Mouse (Mus musculus) MEL (cell line): ENCODE measurements at regions not wholly inside any gene's neighbourhood (a gene's known extent, or its start where the extent isn't known, plus 50 kb on each side); places are given as distances from the start of the nearest gene placed in this dataset.

Experiments
- DNase-seq: peaks from one replicate; pipeline ENCODE4 v3.0.0; 2011; ENCODE audit warnings: low read depth, low spot score
- H3K27ac ChIP-seq: 2 replicates; pipeline ENCODE4 v1.5.1; 2012; ENCODE audit warnings: low read depth, mild to moderate bottlenecking, control low read depth, low read length, moderate library complexity; ENCODE audit not compliant: control insufficient read depth
- H3K27me3 ChIP-seq, 2 experiments: fragments of 150-350 bp in 1 of 2; sonication (generic) in 1 of 2; 2 replicates each; pipeline ENCODE4 v1.6.1; 2012; ENCODE audit warnings: low read length in 2 of 2, mild to moderate bottlenecking in 2 of 2, improper control_type of control experiment in 1 of 2, moderate library complexity in 1 of 2; ENCODE audit not compliant: insufficient read depth in 2 of 2, control insufficient read depth in 1 of 2
- H3K36me3 ChIP-seq, 2 experiments: 2 replicates each; pipeline ENCODE4 v1.6.1; 2012 to 2014; ENCODE audit warnings: low read length in 2 of 2, improper control_type of control experiment in 1 of 2, inconsistent platforms in 1 of 2, mild to moderate bottlenecking in 1 of 2; ENCODE audit not compliant: insufficient read depth in 2 of 2, control insufficient read depth in 1 of 2
- H3K4me1 ChIP-seq, 2 experiments: fragments of 150-350 bp in 1 of 2; sonication (generic) in 1 of 2; 2 replicates each; pipeline ENCODE4 v1.6.1; 2012; ENCODE audit warnings: low read length in 2 of 2, improper control_type of control experiment in 1 of 2, mild to moderate bottlenecking in 1 of 2; ENCODE audit not compliant: insufficient read depth in 2 of 2, control insufficient read depth in 1 of 2
- H3K4me3 ChIP-seq, 2 experiments: fragments of 150-350 bp in 1 of 2; sonication (generic) in 1 of 2; 2 replicates each; pipeline ENCODE4 v1.5.1; 2012; ENCODE audit warnings: low read depth in 2 of 2, low read length in 2 of 2, mild to moderate bottlenecking in 2 of 2, moderate library complexity in 2 of 2, control low read depth in 1 of 2, improper control_type of control experiment in 1 of 2; ENCODE audit not compliant: control insufficient read depth in 1 of 2, insufficient read depth in 1 of 2
- H3K79me2 ChIP-seq: 2 replicates; pipeline ENCODE4 v1.6.1; 2012; ENCODE audit warnings: mild to moderate bottlenecking, low read length, moderate library complexity; ENCODE audit not compliant: control insufficient read depth, poor library complexity, insufficient read depth
- H3K9ac ChIP-seq: 2 replicates; pipeline ENCODE4 v1.6.1; 2012; ENCODE audit warnings: low read depth, mild to moderate bottlenecking, control low read depth, low read length, moderate library complexity; ENCODE audit not compliant: control insufficient read depth, poor library complexity, severe bottlenecking
- H3K9me3 ChIP-seq: fragments of 150-350 bp; sonication (generic); replicated peaks from 2 replicates; pipeline ENCODE4 v1.6.1; 2012; ENCODE audit warnings: mild to moderate bottlenecking, low read length, improper control_type of control experiment, moderate library complexity; ENCODE audit not compliant: insufficient read depth
- CHD2 ChIP-seq: IDR thresholded peaks from 2 replicates; pipeline ENCODE4 v1.6.1; 2011; ENCODE audit warnings: low read length, improper control_type of control experiment
- CTCF ChIP-seq, 3 experiments: IDR thresholded peaks in 2 of 3; conservative IDR thresholded peaks in 1 of 3; 2 replicates each; pipeline ENCODE4 v1.5.1; 2011 to 2012; ENCODE audit warnings: low read length in 3 of 3, low read depth in 2 of 3, mild to moderate bottlenecking in 2 of 3, improper control_type of control experiment in 1 of 3, inconsistent platforms in 1 of 3, mixed read lengths in 1 of 3, moderate library complexity in 1 of 3; ENCODE audit not compliant: control insufficient read depth in 1 of 3, insufficient read depth in 1 of 3, poor library complexity in 1 of 3, severe bottlenecking in 1 of 3
- E2F4 ChIP-seq: IDR thresholded peaks from 2 replicates; pipeline ENCODE4 v1.6.1; 2011; ENCODE audit warnings: low read depth, low read length, improper control_type of control experiment, borderline replicate concordance
- ETS1 ChIP-seq: IDR thresholded peaks from 2 replicates; pipeline ENCODE4 v1.6.1; 2012; ENCODE audit warnings: low read depth, mild to moderate bottlenecking, inconsistent platforms, low read length, improper control_type of control experiment, moderate library complexity
- GABPA ChIP-seq: IDR thresholded peaks from 2 replicates; pipeline ENCODE4 v1.6.1; 2012; ENCODE audit warnings: low read depth, mild to moderate bottlenecking, inconsistent platforms, low read length, improper control_type of control experiment, moderate library complexity
- GATA1 ChIP-seq: IDR thresholded peaks from 2 replicates; pipeline ENCODE4 v1.6.1; 2011; ENCODE audit warnings: low read depth, low read length, improper control_type of control experiment
- MAZ ChIP-seq: IDR thresholded peaks from 2 replicates; pipeline ENCODE4 v1.6.1; 2012; ENCODE audit warnings: low read depth, mild to moderate bottlenecking, inconsistent platforms, low read length, improper control_type of control experiment
- MXI1 ChIP-seq: IDR thresholded peaks from 2 replicates; pipeline ENCODE4 v1.6.1; 2011; ENCODE audit warnings: mild to moderate bottlenecking, low read depth, low read length, improper control_type of control experiment
- MYB ChIP-seq: IDR thresholded peaks from 2 replicates; pipeline ENCODE4 v1.6.1; 2011; ENCODE audit warnings: mild to moderate bottlenecking, low read depth, low read length, improper control_type of control experiment
- POLR2A ChIP-seq, 2 experiments: IDR thresholded peaks; 2 replicates each; pipeline ENCODE4 v1.6.1; 2011 to 2012; ENCODE audit warnings: low read length in 2 of 2, mild to moderate bottlenecking in 2 of 2, control low read depth in 1 of 2, improper control_type of control experiment in 1 of 2, low read depth in 1 of 2, moderate library complexity in 1 of 2; ENCODE audit not compliant: control insufficient read depth in 1 of 2, insufficient read depth in 1 of 2, poor library complexity in 1 of 2
- POLR2AphosphoS5 ChIP-seq: IDR thresholded peaks from 2 replicates; pipeline ENCODE4 v1.6.1; 2012; ENCODE audit warnings: low read depth, borderline replicate concordance, mild to moderate bottlenecking, inconsistent platforms, low read length, moderate library complexity, mixed read lengths
- RAD21 ChIP-seq: IDR thresholded peaks from 2 replicates; pipeline ENCODE4 v1.6.1; 2011; ENCODE audit warnings: mild to moderate bottlenecking, low read depth, low read length, improper control_type of control experiment
- SMC3 ChIP-seq: IDR thresholded peaks from 2 replicates; pipeline ENCODE4 v1.6.1; 2011; ENCODE audit warnings: low read depth, low read length, improper control_type of control experiment
- TAL1 ChIP-seq: IDR thresholded peaks from 2 replicates; pipeline ENCODE4 v1.6.1; 2012; ENCODE audit warnings: mild to moderate bottlenecking, inconsistent platforms, low read length, moderate library complexity, mixed read lengths
- TCF12 ChIP-seq: IDR thresholded peaks from 2 replicates; pipeline ENCODE4 v1.6.1; 2014; ENCODE audit warnings: low read depth, mild to moderate bottlenecking, inconsistent platforms, low read length, improper control_type of control experiment, moderate library complexity
- UBTF ChIP-seq: IDR thresholded peaks from 2 replicates; pipeline ENCODE4 v1.6.1; 2012; ENCODE audit warnings: low read depth, mild to moderate bottlenecking, inconsistent platforms, low read length, improper control_type of control experiment, moderate library complexity, borderline replicate concordance; ENCODE audit not compliant: insufficient read depth
- ZC3H11A ChIP-seq: IDR thresholded peaks from 2 replicates; pipeline ENCODE4 v1.6.1; 2012; ENCODE audit warnings: low read depth, mild to moderate bottlenecking, inconsistent platforms, low read length, improper control_type of control experiment

DNA sequence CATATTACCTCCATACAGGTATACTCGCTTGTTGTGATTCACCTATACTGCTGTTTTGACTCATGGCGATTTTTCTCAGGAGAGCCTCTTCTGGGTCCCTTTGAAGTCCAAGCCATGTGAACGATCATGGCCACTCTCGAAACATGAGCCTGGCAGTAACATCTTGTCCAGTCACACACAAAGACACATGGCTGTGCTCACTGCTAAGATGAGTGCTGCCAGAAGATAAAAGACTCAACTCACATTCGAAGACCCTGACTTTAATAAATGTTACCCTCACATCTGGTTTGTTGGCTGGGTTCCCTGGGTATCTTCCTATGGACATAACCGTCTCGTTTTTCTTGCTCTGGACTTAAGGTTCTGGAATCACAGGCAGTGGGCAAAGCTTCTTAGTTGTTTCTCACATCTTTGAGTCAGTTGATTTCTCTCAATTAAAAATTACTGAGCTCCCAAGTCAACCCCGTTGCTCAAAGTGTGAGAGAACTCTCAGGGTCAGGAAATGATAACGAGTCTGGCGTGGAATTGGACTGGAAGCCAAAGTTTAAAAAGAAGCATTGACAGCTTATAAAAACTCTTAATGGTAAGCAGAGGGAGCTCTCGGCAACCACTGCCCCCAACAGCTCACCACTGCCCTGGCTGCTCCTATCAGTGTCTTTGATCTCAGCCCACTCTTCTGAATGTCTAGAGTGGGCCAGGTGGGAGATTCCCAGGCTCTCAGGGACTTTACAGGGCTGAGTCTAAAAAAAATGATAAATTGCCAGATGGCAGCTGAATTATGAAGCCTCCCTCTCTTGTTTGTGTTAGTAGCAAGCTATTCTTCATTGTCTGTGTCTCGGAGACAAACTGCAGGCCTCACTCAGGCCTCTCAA lies 539.6 kb downstream of the Epha4 start:
- no peak for TF ChIP-seq POLR2A (IDR thresholded peaks at IDR 0.05; ENCODE audit: control insufficient read depth in 1 of 2, insufficient read depth in 1 of 2, low read depth in 1 of 2, low read length in 2 of 2, poor library complexity in 1 of 2)
- no peak for TF ChIP-seq SMC3
- no peak for TF ChIP-seq POLR2AphosphoS5
- no peak for TF ChIP-seq GATA1
- TF ChIP-seq MYB = no peak
- TF ChIP-seq, all 39 proteins: peak for 0

DNA sequence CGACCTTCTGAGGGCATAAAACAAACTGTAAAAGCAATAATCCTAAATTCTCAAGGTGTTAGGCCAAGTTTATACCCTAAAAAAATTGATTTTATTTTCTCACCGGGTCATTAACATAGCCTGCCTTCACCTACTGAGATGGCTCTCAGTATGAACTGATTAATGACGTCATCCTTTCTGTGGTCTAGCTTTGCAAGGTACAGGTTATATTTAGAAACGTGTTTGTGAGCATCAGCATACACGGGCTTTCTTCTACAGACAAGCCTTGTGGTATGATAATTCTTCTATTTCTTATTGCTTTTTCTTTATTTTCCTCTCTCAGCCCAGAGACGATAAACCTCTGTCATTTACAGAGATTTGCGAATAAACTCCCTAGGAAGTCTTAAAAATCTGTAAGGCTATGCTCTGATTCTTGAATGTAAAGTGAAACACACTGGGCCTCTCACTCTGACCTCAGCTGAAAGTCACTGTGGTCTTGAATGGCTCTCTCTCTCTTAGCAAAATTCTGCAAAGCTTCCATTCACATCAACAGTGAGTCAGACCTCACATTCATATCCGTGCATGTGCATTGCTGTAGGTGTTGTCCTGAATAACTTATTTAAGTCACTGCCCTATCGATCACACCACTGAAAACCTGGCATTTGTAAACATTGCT lies 534.3 kb downstream of the Epha4 start:
- H3K9ac ChIP-seq = no peak overlapping the region
- no peak overlapping the region for H3K27ac ChIP-seq
- no peak overlapping the region for H3K4me3 ChIP-seq
- no peak for DNase-seq
- H3K36me3 ChIP-seq = no peaks in the 10 kb centered on the region
- TF ChIP-seq MAZ = no peak
- TF ChIP-seq ETS1 = no peak
- TF ChIP-seq GABPA = no peak
- no peak for TF ChIP-seq CHD2
- no peak for TF ChIP-seq E2F4
- TF ChIP-seq CTCF (IDR thresholded peaks at IDR 0.05 in 2 of 3, conservative IDR thresholded peaks at IDR 0.05 in 1 of 3; ENCODE audit: control insufficient read depth in 1 of 3, insufficient read depth in 1 of 3, low read depth in 2 of 3, low read length in 3 of 3, poor library complexity in 1 of 3, severe bottlenecking in 1 of 3) = no peak
- no peak for TF ChIP-seq MXI1
- TF ChIP-seq ZC3H11A = no peak
- no peak for TF ChIP-seq POLR2A (IDR thresholded peaks at IDR 0.05; ENCODE audit: control insufficient read depth in 1 of 2, insufficient read depth in 1 of 2, low read depth in 1 of 2, low read length in 2 of 2, poor library complexity in 1 of 2)
- TF ChIP-seq TAL1 = no peak
- no peak for TF ChIP-seq UBTF
- no peak for TF ChIP-seq RAD21
- TF ChIP-seq SMC3 = no peak
- TF ChIP-seq TCF12 = no peak
- no peaks in the 10 kb centered on the region for H3K4me1 ChIP-seq
- no peaks in the 10 kb centered on the region for H3K79me2 ChIP-seq
- no peaks in the 10 kb centered on the region for H3K9me3 ChIP-seq
- H3K27me3 ChIP-seq = no peaks in the 10 kb centered on the region

More for the DNA sequence above, 539.6 kb downstream of the Epha4 start:
- Histone ChIP-seq H3K9ac (no peak overlapping the region), H3K27me3 (no peaks in the 10 kb centered on the region), H3K27ac (no peak overlapping the region), H3K79me2 (no peaks in the 10 kb centered on the region), H3K4me1 (no peaks in the 10 kb centered on the region), H3K9me3 (no peaks in the 10 kb centered on the region), H3K4me3 (no peak overlapping the region), H3K36me3 (no peaks in the 10 kb centered on the region)
- DNase-seq = no peak
